Comparison of ENCODE assay signal across 8 mouse cellular contexts in the genomic region with DNA sequence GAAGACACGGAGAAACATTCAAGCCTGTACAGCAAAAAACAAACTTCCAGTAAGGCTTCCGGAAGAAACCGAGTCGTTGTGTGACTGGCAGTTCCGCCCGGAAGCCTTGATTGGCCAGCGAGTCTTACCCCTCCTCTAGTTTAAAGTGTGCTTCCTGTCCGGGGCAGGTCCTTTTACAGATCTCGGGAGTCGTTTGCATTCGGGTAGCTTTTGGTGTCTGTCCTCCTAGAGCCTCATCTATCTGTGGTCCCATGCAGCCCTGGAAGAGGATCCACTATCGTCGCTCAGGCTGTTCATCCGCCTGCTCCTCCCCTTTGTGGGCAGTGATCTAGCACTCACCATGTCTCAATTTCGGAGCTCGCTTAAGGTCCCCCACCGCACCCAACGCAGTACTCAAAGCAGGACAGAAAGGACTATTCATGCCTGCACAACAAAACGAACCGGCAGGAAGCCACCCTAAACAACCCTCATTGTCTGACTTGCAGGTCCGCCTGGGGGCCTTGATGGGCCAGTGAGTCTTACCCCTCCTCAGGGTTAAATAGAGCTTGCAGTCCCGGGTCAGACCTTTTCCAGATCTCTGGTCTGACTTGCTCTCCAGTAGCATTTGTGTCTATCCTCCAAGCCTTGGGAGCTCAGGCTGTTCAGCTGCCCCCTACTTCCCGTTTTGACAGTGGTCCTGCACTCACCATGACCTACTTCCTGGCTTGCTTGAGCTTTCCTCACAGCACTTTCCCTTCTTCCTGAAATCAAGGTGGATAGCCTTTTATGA. TPM values are rescaled to one million over a fixed set of nuclear protein-coding genes. Genes with fewer than 3 reads are reported as not detected.
DNase-seq lines count a peak whose midpoint lies in the region; ATAC-seq lines count a peak whose summit lies in the region.

A gene (minus strand): TSS at position 82 of the 769 bp plus-strand sequence.

- DNase-seq in WW6 (ENCODE audit: low read depth, low spot score): peak; percentile 43
- DNase-seq in cerebellum, postnatal 4 days (ENCODE audit: low spot score in 2 of 2): peak; percentile 41 to 56
- peak; percentile 64 for DNase-seq in gastrocnemius, adult 18-20 months (ENCODE audit: low spot score)
- peak; percentile 65 to 71 for DNase-seq in left cerebral cortex, adult 18-20 months (ENCODE audit: low spot score in 2 of 2)
- DNase-seq in right cerebral cortex, adult 18-20 months: peak; percentile 86
- peak; percentile 9 for DNase-seq in urinary bladder, postnatal 10 days (ENCODE audit: low spot score)

- H3K79me2 ChIP-seq in macrophage (ENCODE audit: inconsistent target): peaks cover 11% of the 10 kb centered on the region; the same call in 1 of the 2 replicates

- H3K4me1 ChIP-seq in hindbrain, embryonic 16.5 days (ENCODE audit: control insufficient read depth, insufficient read depth, low read depth, low read length): peaks cover 7% of the 10 kb centered on the region

- no peaks in the 10 kb centered on the region for H3K27me3 ChIP-seq in hindbrain, embryonic 16.5 days (replicated peaks; ENCODE audit: control insufficient read depth, insufficient read depth, low read length)

- peak within 1 kb of the TSS; percentile 60 for H3K4me3 ChIP-seq in hindbrain, embryonic 16.5 days (ENCODE audit: low read length)
- peak within 1 kb of the TSS; percentile 75 for H3K4me3 ChIP-seq in macrophage (ENCODE audit: inconsistent target)

- H3K36me3 ChIP-seq in hindbrain, embryonic 16.5 days (ENCODE audit: control insufficient read depth, insufficient read depth, low read length): no peaks in the 10 kb centered on the region
- H3K36me3 ChIP-seq in macrophage (ENCODE audit: inconsistent target): no peaks in the 10 kb centered on the region

- ATAC-seq in hindbrain, embryonic 16.5 days: peak; percentile 100

- peak within 1 kb of the TSS; percentile 95 for H3K4me2 ChIP-seq in hindbrain, embryonic 16.5 days (ENCODE audit: low read length)

- H3K9me3 ChIP-seq in hindbrain, embryonic 16.5 days (ENCODE audit: control insufficient read depth, low read length): no peaks in the 10 kb centered on the region

- H3K27ac ChIP-seq in hindbrain, embryonic 16.5 days (ENCODE audit: low read depth, low read length): peak within 1 kb of the TSS; percentile 89
- H3K27ac ChIP-seq in macrophage: peak within 1 kb of the TSS; percentile 87

- H3K9ac ChIP-seq in hindbrain, embryonic 16.5 days (ENCODE audit: low read depth, low read length): peak within 1 kb of the TSS; percentile 84

- WGBS in hindbrain, embryonic 16.5 days: under 1% methylated on average over 23 of the region's 23 CpGs
- WGBS in macrophage (ENCODE audit: missing documents): under 1% methylated on average over 23 of the region's 23 CpGs

RNA-seq across cellular contexts. Expression of the gene that starts here (rescaled TPM):
- 1 to 10 TPM; 6.5 to 6.6 TPM for total RNA-seq in gastrocnemius, adult 18-20 months (2021)
- polyA plus RNA-seq in hindbrain, embryonic 16.5 days (2015; fragmentation: Nextera tagmentation; extraction: Ambion mirVana): 15.4 and 16.2 TPM in 2 replicates
- total RNA-seq in left cerebral cortex, adult 18-20 months (2021): 1 to 10 TPM; 8.0 to 8.1 TPM
- 10 to 100 TPM in 6 of 26 experiments, 1 to 10 TPM in 20; 1.7 to 17.0 (median 6.5) TPM for total RNA-seq in macrophage (2018; cell fraction: chromatin; rRNA removed)
- 1 to 10 TPM; 2.1 to 9.7 (median 6.8) TPM for total RNA-seq in macrophage (2018; cell fraction: cytosol; rRNA removed)
- 10 to 100 TPM in 6 of 26 experiments, 1 to 10 TPM in 20; 1.6 to 24.7 (median 6.8) TPM for total RNA-seq in macrophage (2018; cell fraction: nucleus; rRNA removed)
- 7.5 to 13.6 TPM (median 11.2 TPM) in 3 replicates for polyA plus RNA-seq in macrophage (2018)

Comparison
In these comparisons a context has a peak if more than half of its experiments do, and no peak if none do; other contexts are left out.
1. Peak in every context shown above with its lines: DNase-seq, ATAC-seq, H3K4me3 ChIP-seq and H3K27ac ChIP-seq.
2. DNase-seq: peak in every context shown above with its lines; median percentile 86 in right cerebral cortex, adult 18-20 months; 68 in left cerebral cortex, adult 18-20 months; 64 in gastrocnemius, adult 18-20 months; 48 in cerebellum, postnatal 4 days; 43 in WW6; 9 in urinary bladder, postnatal 10 days.